Mouse (Mus musculus) liver, postnatal 0 days (tissue): ENCODE results near the gene Gm49394.

Experiments
- CTCF ChIP-seq: sonication (generic); IDR thresholded peaks from 2 replicates; pipeline ENCODE4 v1.5.1; 2016; ENCODE audit warnings: antibody characterized with exemption, low read depth
- EP300 ChIP-seq: IDR thresholded peaks from 2 replicates; pipeline ENCODE4 v1.6.1; 2016; ENCODE audit warnings: antibody characterized with exemption, low read depth, mild to moderate bottlenecking

DNA sequence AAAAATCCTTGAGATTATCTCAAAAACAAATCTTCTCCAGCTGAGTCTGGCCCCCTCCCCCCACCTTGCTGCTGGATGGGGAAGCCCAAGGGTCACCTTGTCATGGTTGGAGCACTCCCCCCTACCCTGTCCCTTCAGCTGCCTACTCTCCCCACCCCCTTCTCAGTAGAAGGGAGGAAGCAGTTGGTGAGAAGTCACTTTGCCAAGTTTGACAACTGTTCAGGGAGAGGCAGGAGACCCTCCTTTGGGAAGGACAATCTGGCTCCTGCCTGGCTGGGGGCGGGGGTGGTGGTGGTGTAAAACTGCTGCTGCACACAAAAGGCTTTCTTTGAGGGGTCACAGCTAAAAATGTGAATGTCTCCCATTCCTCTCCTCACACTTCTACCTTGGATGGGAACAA is 1.4 kb downstream of the Gm49394 start:
- TF ChIP-seq EP300 (no peak), CTCF (no peak)
